Mouse (Mus musculus): Measurements from ENCODE around the gene Atxn1.

- no peak for TF ChIP-seq POLR2A (IDR thresholded peaks at IDR 0.05; ENCODE audit: insufficient read length, low read depth)
- TF ChIP-seq TCF12 (IDR thresholded peaks at IDR 0.05; ENCODE audit: insufficient read depth, poor library complexity, severe bottlenecking): no peak
- TF ChIP-seq MAX (IDR thresholded peaks at IDR 0.05; ENCODE audit: low read depth): no peak
- no peak for TF ChIP-seq CEBPB (IDR thresholded peaks at IDR 0.05; ENCODE audit: insufficient read depth, poor library complexity, severe bottlenecking)
- no peak for TF ChIP-seq USF1 (IDR thresholded peaks at IDR 0.05; ENCODE audit: low read depth)
- no peak for TF ChIP-seq MYOD1 (IDR thresholded peaks at IDR 0.05; ENCODE audit: control insufficient read depth in 1 of 3, insufficient read length in 2 of 3, low read depth in 2 of 3)
- TF ChIP-seq E2F4 (IDR thresholded peaks at IDR 0.05; ENCODE audit: insufficient read depth): no peak
- TF ChIP-seq POLR2AphosphoS2 (IDR thresholded peaks at IDR 0.05; ENCODE audit: insufficient read length, low read depth): no peak
These were observed 270.9 kb downstream of the Atxn1 start for GRCm38 (mm10) chr13:45693953-45694352.

Data from myocyte (in vitro differentiated cells).